Mouse (Mus musculus) embryo, embryonic 9.5 days (tissue): ENCODE measurements around the gene Sptlc2.
"Not testable (repeated sequence)": the region's sequence is repeated elsewhere in the genome, so short reads cannot be mapped to it uniquely, and the experiment has no call there.

Experiments
- DNase-seq: peaks from one replicate; pipeline ENCODE4 v3.0.0-alpha.2; 2017; ENCODE audit errors: extremely low spot score

The Sptlc2 gene

DNA sequence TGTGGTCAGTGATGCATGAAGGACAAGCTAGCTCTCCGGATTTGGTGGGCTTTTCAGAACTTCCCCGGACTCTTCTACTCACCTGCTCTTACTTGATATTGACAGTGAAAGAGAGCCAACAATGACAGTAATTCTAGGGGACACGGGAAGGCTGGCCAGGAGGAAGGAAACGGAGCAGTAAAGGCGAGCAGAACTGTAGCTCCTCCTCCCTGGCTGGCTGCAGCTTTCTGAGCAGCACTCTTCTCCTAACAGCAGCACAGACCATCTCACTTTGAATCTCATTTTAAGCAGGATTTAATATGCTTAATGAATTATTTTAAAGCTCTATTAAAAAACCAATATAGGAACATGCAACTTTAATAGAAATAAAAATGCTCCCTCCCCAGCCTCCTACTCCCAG is 56.2 kb downstream of the Sptlc2 start:
- DNase-seq = no peak

DNA sequence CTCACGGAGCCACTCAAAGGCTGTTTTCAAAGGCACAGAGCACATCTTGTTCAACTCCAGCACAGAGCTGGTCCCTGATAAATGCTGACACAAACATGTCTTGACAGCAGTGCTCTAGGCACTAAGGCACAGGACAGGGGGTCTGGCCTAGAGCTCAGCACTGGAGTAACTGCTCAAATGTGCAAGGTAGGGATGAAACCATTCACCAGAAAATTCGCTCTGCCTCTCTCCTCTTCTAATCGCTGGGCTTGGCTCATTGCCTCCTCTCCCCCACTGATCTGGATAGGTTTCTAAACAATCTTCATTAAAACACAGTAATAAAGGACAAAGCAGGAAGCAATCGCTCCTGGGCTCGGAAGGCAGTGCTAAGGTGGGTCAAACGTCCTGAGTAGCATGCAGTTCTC is 57.1 kb downstream of the Sptlc2 start:
- no peak for DNase-seq

DNA sequence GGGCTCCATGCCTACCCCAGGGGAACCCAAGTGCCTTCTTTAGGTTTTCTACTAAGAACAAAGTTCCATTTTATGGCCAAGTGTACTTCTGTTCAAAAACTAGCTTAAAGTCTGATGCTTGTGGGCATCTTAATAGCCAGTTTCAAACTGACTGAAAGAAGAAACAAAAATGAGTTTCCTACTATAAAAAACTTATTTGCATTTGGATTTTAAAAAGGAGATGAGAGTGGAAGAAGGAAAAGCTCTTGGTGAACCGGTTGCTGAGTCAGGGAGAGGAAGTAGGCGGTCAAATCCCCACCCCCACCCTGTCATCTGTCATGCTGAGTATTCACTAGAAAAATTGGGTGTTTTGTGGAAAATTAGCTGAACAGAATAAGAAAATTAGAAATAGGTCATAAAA is 57.9 kb downstream of the Sptlc2 start:
- DNase-seq = no peak

DNA sequence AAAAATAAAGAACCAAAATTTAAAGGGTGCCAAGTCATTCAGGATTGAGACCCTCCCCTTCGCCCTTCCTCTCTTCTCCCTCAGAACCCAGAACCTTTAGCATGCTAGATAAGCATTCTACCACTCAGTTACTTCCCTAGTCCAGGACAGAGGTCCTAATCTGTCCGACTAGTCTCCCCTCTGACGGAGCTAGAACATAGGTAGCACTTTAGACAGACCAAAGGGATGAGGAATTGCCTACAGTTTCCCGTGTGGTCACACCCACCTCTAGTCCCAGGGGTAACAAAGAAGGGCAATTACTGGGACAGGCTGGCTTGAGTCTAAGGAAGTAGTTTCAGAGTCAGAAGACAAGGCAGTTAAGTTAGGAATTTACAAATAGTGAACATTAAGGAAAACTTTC is 60.1 kb downstream of the Sptlc2 start:
- no peak for DNase-seq

DNA sequence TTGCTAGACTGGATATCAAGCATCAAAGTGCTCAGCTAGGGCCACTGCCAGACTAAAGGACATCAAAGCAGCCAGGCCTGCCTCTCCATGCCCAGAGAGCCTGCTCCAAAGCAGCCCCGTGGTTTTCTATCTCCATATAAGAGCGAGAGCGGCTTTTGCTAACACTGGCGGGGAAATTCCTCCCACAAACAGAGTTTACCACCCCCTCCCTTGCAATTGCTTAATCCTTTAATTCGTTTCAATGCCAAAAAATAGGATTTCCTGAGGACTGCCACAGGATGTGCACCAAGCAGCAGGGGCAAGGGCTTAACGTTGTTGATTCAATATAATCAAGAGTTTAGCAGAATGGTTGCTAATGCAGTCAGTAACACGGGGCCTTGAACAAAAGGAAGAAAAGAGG is 60.5 kb downstream of the Sptlc2 start:
- peak; percentile 14 for DNase-seq

DNA sequence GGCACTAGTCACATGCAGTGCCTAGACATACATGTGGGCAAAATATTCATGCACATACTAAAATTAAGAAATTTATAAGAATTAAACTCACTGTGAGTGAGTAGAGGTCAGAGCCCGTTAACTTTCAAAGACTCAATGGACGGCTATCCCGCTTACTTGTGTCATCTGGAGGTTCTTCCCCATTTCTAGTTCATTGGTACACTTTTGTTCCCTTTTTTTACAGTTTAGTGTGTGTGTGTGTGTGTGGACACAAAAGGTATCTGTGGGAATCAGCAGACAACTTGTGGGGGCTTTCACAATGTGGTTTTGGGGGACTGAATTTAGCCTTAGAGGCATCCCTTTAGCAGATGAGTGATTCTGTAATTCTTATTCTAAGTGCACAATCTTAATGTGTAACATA is 62.7 kb downstream of the Sptlc2 start:
- no peak for DNase-seq

DNA sequence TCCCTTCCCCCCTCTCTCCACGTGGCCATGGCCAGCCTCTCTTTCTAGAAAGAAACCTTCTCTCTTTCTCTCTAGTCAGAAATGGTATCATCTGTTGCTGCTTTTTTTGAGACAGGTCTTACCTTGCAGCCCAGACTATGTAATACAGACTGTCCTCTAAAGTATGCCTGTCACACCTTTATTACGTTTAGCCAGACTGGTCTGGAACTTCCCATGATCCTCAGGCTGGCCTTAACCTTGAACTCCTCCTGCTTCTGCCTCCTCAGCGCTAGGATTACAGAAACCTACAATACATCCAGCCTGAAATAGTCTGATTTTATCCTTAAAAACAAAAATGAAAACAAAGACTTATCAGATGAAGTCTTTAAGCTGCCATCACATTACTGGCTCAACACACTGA is 68.9 kb downstream of the Sptlc2 start:
- no peak for DNase-seq

DNA sequence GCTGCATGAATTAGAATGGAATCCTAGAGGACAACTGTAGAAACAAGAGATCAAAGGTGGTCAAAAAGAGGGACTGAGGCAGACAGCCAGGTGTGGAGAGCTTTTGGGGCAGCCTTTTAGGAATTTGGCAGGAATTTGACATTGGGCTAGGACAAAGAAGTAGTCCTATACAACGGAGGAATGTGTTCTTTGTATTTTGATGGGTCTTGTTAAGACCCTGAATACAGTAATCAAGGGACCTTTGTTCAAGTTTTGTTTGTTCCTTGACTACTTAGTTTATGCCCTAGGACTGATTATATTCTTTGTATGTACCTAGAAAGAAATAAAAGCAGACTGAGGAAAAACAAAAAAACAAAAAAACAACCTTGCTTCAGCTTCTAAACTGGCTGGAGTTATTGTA is 70.2 kb downstream of the Sptlc2 start:
- DNase-seq = no peak

DNA sequence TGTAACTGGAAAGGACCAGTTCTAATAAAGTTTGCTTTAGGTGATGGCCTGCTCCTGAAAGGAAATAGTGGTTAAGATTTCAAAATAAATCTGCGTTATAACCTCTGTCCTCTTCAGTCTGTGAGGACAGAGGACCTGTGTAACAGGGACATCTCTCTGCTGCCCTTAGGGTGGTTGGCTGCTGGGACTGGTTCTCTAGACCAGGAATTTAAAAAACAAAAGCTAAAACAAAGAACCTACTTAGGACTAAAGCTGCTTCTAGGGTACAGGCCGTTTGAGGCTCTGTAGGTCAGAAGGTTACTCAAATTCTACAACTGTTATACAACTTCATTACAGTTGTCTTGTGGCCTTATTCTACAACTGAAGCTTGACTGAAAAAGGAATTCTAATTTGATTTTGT is 75.1 kb downstream of the Sptlc2 start:
- no peak for DNase-seq

DNA sequence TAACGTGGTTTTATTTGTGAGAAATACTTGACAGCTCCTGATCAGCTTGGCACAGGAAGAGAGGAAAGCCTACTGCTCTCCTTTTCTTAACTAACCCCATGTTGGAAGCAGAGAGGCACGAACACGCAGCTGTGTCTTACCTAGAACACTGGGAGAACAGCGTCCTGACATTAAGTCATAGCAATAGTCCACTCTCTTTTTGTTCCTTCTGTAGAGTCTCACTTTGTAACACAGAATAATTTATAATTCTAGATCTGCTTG is 81.6 kb downstream of the Sptlc2 start:
- DNase-seq = not testable (repeated sequence)

DNA sequence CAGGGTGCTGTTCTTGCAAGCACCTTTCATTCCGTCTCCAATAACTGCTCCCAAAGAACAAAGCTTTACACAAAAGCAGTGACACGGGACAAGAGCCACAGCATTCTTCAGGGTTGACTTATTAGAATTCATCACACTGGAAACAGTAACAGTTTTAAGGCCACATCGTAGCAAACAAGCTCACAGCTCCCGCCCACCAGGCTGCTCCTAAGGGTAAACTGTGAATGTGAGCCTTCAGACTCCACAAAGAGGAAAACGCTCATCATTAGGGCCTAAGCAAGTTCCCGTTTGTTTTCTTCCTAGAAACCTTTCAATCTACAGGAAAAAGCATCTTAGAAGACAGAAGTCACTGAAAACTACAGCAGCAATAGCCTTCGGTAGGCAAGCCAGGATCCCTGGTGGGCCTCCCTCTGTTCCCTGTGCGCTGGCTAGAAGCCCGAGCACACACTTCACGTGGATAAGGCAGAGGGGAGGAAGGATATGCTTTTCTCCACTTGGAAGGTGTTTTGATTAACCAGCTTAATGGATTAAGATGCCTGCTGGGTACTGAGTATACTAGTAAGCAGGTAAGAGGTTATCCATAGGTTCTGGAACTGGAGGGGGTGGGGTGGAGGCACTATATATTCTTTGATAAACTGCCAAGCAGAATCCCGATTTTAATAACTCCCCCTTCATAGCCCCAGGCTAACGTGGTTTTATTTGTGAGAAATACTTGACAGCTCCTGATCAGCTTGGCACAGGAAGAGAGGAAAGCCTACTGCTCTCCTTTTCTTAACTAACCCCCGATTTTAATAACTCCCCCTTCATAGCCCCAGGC is 82.2 kb downstream of the Sptlc2 start:
- no peak for DNase-seq

DNA sequence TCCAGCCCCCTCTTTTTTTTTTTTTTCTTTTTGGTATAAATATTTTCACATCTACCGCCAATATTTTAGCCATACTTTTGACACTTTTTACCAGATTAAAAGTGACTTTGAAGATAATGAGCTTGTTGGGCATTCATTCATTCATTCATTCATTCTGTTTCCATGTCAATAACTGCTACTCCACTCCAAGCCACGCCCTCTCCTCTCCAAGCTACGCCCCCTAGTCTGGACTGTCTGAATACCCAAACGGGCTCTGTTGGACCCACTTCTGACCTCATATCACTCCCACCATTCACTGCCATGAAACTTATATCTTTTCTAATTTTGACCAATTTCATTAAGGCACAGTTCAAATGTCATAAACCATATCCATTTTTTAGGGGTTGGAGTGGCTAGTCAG is 87.0 kb downstream of the Sptlc2 start:
- no peak for DNase-seq

DNA sequence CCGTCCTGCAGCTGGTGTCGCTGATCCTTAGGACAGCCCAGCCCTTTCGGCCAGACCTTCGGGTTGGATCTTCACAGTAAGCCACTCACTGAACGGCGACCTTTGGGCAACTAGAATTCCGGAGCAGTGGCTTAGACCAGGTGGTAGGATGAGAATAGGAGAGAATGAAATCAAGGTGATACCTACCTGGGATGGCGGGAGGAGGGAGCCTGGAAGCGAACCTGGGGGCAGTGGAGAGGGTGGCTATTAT is 87.8 kb downstream of the Sptlc2 start:
- no peak for DNase-seq

DNA sequence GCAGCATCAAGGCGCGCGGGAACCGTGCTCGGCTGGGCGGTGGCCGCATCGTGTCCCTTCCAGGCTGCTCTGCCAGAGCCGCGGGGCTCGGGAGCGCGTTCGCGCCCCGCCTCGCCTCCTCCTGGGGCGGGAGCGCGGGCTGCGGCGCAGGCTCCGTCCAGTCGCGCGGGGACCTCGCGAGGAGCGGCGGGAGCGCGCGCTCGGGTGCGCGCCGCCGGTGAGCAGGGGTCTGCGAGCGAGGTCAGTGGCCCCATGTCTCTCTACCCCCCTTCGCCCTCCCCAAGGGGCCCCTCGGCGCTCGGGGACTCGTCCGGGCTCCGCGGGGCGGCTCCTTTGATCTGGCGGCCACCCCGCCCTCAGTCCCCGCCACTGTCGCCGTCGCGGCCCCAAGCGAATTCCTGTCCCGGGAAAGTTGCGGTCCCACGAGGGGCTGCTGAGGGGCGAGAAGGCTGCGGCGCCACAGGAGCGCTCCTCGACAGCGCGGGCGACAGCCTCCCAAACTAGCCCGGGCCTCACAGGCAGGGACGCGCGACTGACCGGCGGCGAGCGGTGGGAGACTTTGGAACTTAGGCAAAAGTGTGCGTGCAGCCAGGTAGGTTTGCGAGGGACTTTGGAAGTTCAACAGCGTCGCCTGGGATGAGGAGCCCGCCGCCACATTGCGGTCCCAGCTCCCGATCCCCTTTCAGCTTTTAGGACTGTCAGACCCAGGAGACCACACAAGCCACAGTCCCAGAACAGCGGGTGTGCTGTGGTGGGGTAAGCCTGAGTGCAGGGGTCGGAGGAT is 88.3 kb downstream of the Sptlc2 start, which contains the start of gene Ism2:
Gene Ism2, minus strand, starts transcription at position 49 of the 784 bp plus-strand sequence.
- DNase-seq = peak; percentile 63

DNA sequence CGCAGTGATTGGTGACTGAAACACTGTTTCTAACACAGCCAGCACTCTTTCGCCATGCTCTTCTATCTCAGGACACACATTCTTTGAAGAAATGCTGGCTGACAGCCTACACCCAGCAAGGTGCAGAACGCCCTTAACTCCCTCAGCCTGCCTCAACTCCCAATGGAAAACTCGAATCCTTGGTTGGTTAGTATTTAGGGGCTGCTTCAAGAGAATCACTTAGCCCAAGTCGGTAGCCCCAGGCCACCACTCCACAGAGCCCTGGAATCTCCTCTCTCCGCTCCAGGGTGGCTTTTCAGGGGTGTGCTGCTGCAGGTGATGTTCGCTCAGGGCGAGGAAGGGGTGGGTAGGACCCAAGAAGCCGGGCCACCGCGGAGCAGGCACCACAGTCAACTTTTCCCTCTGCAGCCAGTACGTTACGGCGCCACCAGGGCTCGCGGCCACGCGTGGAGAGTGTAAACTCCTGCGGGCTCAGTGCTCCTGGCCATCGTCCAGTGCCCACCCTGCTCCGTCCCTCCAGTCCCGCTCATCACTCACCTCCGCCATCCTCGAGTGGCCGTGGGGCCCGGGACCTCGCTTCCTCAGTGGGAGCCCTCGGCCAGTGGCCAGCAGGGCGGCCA is 89.0 kb downstream of the Sptlc2 start:
- peak; percentile 27 for DNase-seq

DNA sequence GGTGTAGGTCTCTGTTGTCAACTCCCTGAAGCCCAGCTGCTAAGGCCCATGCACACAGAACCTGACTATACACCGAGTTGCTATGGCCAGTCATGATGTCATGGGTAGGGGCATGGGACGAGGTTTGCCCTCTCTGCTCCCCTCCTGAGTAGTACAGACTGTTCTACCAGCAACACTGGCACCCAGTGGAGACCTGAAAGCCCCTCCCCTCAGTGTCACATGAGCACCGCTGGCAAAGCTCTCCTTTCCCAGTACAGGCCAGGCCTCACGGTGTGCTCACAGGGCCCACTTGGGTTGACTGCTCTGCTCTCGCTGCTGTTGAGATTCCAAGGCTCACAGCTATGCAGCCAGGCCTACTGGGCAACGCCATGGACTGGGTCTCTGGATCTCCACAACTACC is 94.2 kb downstream of the Sptlc2 start:
- no peak for DNase-seq

DNA sequence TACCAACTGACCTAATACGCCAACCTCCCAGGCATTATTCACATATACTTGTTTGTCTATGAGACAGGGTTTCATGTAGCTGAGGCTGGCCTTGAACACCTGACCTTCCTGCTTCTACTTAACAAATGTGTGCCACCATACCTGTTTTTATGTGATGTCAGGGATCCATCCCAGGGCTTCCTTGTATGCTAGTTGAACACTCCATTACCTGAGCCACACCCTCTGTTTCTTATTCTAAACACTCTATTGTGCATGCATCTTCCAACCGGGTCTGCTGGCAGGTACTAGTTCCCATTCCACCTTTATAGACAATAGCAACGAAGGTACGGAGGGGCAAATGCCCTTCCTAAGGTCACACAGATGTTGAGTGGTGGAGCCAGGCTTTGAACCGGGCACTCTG is 99.1 kb downstream of the Sptlc2 start:
- DNase-seq = no peak

DNA sequence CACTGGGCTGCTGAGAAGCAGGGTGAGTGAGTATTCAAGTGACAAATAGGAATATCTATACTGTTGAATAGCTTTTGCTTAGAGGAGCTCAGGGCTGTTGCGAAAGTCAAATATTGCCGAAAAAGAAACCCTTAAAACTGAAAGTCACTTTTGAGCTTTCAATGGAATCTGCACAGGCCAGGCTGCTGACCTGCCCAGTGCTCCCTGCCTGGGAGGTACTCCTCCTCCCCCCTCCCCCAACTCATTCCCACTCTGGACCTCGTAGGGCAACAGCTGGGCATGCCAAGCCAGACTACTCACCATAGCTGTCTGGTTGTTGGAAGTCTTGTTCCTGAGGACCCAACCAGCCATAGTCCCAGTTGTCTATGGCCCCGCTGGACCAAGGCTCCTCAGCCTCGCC is 103.4 kb downstream of the Sptlc2 start:
- no peak for DNase-seq

DNA sequence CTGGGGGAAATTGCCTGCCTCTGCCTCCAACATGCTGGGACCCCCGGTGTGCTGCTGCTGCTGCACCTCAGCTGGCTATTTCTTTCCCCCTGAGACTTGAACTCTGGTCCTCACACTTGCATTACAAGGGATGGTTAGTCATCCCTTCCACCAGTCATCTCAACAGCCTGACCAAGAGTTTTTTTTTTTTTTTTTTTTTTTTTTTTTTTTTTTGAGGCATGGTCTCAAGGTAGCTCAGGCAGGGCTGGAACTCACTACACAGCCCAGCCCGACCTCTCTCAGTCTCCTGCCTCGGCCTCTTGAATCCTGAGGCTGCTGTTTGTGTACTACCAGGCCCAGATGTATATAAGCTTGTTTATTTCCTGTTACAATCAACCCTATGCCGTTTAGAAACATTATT is 103.9 kb downstream of the Sptlc2 start:
- DNase-seq = no peak

DNA sequence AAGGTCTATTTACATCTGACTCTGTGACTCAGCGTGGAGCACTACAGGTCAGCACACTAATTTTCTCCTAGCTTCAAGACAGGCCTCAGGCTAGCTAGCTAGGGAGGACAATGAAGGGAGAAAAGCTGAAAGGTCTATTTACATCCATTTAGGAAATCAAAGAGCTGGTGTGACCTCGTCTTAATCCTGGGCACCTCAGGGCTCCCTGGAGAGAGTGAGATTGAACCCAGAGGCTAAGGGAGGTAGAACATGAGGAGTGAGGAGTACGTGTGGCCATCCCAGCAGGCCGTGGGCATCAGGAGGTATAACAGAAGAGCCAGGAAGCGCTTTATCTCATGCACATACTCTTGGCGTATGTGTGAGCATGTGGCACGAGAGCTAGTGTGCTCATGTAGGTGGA is 104.4 kb downstream of the Sptlc2 start:
- DNase-seq = no peak

DNA sequence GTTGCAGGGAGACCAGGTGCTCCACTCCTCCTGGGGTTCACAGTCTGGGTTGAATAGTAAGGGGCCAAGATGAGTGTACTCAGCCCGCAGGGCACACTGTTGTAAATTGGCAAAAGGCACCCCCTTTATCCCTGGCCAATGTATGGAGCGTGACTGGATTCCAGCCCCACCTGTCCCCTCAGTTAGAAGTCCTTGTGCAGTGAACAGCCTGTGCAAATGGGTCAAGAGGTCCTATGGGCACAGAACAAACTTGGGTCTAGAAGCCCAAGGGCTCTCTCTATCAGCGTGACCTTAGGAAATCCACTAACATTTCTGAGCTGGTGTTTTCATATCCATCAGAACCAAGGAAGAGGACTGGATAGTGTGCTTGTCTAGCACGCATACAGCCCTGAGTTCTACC is 105.4 kb downstream of the Sptlc2 start:
- DNase-seq = no peak

DNA sequence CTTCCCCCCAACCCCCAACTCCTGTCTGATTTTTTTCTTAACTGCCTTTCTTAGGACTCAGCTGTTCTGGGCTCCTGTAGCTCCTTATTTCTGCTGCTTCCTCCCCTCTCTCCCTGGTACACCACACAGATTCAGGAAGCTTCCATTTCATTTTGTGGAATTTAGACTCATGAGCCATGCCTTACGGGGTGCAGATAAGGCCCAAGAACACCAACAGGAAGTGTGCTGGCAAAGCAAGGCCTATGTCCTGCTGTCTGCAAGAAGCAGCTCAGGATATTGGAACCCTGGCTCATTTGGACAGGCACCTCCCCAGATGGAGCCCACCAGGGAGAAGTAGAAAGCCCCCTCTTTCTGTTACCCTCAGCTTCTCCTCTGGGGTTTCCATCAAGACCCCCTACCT is 106.4 kb downstream of the Sptlc2 start:
- DNase-seq = no peak

DNA sequence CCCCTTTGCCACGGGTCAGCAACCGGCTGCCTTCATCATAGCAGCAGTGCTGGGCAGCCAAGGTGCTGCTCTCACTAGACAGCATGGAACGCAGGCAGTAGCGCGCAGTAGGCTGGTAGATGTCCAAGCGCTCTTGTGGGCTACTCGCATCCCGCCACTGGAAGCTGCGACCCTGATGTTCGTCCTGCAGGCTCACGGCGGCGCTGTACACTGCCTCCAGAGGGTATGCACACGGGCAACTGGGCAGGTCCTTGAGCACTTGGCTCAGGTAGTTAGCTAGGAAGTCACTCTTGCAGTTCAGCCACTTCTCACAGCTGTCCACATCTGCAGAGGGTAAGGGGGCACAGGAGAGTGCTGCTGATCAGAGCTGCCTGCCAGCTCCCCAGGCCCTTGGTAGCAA is 108.3 kb downstream of the Sptlc2 start:
- DNase-seq = no peak
